Mouse (Mus musculus) ES-E14 (cell line): ENCODE results near the gene Gpkow. TPM values are rescaled to one million over a fixed set of nuclear protein-coding genes. Genes with fewer than 3 reads are reported as not detected.

ENCODE experiments used
- DNase-seq: peaks from one replicate; pipeline ENCODE4 v3.0.0-alpha.2; 2013; ENCODE audit warnings: low read depth, low spot score
- H3K27ac ChIP-seq: 2 replicates; pipeline ENCODE4 v1.5.1; 2012; ENCODE audit warnings: low read depth, mild to moderate bottlenecking, low read length, moderate library complexity, mixed read lengths; ENCODE audit not compliant: poor library complexity, insufficient read depth, severe bottlenecking
- H3K36me3 ChIP-seq: 2 replicates; pipeline ENCODE4 v1.6.1; 2012; ENCODE audit warnings: mild to moderate bottlenecking, low read length, moderate library complexity, mixed read lengths; ENCODE audit not compliant: control insufficient read depth, poor library complexity, insufficient read depth, severe bottlenecking
- H3K4me1 ChIP-seq, 2 experiments: fragments of 150-350 bp in 1 of 2; sonication (generic) in 1 of 2; 2 replicates each; pipeline ENCODE4 v1.6.1; 2012; ENCODE audit warnings: low read length in 2 of 2, mild to moderate bottlenecking in 1 of 2, mixed read lengths in 1 of 2; ENCODE audit not compliant: control insufficient read depth in 2 of 2, insufficient read depth in 2 of 2, poor library complexity in 1 of 2
- H3K4me3 ChIP-seq, 2 experiments: fragments of 150-350 bp in 1 of 2; sonication (generic) in 1 of 2; 2 replicates each; pipeline ENCODE4 v1.5.1; 2012; ENCODE audit warnings: low read length in 2 of 2, low read depth in 1 of 2, mild to moderate bottlenecking in 1 of 2, mixed read lengths in 1 of 2; ENCODE audit not compliant: insufficient read depth in 1 of 2, poor library complexity in 1 of 2, severe bottlenecking in 1 of 2
- H3K9ac ChIP-seq: 2 replicates; pipeline ENCODE4 v1.6.1; 2012; ENCODE audit warnings: low read depth, mild to moderate bottlenecking, low read length, mixed read lengths; ENCODE audit not compliant: poor library complexity, insufficient read depth, severe bottlenecking
- H3K9me3 ChIP-seq: fragments of 150-350 bp; sonication (generic); 2 replicates; pipeline ENCODE4 v1.6.1; 2012; ENCODE audit warnings: low read depth, mild to moderate bottlenecking, low read length; ENCODE audit not compliant: control insufficient read depth, insufficient read depth
- CHD2 ChIP-seq: IDR thresholded peaks from 2 replicates; pipeline ENCODE4 v1.6.1; 2014; ENCODE audit warnings: mild to moderate bottlenecking, low read depth, low read length, inconsistent platforms
- HCFC1 ChIP-seq: IDR thresholded peaks from 2 replicates; pipeline ENCODE4 v1.6.1; 2012; ENCODE audit warnings: low read length, inconsistent platforms, borderline replicate concordance; ENCODE audit not compliant: insufficient read depth
- MAFK ChIP-seq: IDR thresholded peaks from 2 replicates; pipeline ENCODE4 v1.6.1; 2014; ENCODE audit warnings: mild to moderate bottlenecking, low read depth, low read length, inconsistent platforms; ENCODE audit not compliant: insufficient read depth
- ZC3H11A ChIP-seq: IDR thresholded peaks from 2 replicates; pipeline ENCODE4 v1.6.1; 2012; ENCODE audit warnings: low read depth, mild to moderate bottlenecking, inconsistent platforms, low read length, borderline replicate concordance
- ZNF384 ChIP-seq: IDR thresholded peaks from 2 replicates; pipeline ENCODE4 v1.6.1; 2012; ENCODE audit warnings: low read depth, low read length, inconsistent platforms
- in situ Hi-C, 2 experiments: fragments of 600-800 bp; cut with MboI; formaldehyde crosslinking; loops; one replicate each; pipeline ENCODE4 v1.15.1; 2025; ENCODE audit warnings: low sequenced_read_pairs in 2 of 2, inconsistent platforms in 1 of 2; ENCODE audit not compliant: unreplicated experiment in 2 of 2
- total RNA-seq: library from RNA; depleted of rRNA; stranded (reverse); fragments of 300-350 nt; gene quantifications from 2 replicates; pipeline ENCODE4 v1.2.3, GENCODE M21; 2012

The Gpkow gene
- total RNA-seq, 1 experiment: 11.5 TPM

GRCm38 (mm10) chrX:7733571-7734156 lies 36.7 kb downstream of the Gpkow start:
- TF ChIP-seq ZNF384 (no peak), HCFC1 (no peak), CHD2 (no peak)
- no peak for DNase-seq
- Histone ChIP-seq H3K27ac (no peak overlapping the region), H3K36me3 (peaks cover 6% of the 10 kb centered on the region; the same call in 1 of the 2 replicates), H3K4me1 (peaks cover 0 to 14% of the 10 kb centered on the region in 2 experiments; a peak in 1 of 4 replicates), H3K4me3 (peak overlapping the region; percentile 44 to 49; a peak in 3 of 4 replicates), H3K9ac (peak overlapping the region; percentile 55; the same call in 1 of the 2 replicates), H3K9me3 (no peaks in the 10 kb centered on the region)
- in situ Hi-C loops: no loop called here

DNA sequence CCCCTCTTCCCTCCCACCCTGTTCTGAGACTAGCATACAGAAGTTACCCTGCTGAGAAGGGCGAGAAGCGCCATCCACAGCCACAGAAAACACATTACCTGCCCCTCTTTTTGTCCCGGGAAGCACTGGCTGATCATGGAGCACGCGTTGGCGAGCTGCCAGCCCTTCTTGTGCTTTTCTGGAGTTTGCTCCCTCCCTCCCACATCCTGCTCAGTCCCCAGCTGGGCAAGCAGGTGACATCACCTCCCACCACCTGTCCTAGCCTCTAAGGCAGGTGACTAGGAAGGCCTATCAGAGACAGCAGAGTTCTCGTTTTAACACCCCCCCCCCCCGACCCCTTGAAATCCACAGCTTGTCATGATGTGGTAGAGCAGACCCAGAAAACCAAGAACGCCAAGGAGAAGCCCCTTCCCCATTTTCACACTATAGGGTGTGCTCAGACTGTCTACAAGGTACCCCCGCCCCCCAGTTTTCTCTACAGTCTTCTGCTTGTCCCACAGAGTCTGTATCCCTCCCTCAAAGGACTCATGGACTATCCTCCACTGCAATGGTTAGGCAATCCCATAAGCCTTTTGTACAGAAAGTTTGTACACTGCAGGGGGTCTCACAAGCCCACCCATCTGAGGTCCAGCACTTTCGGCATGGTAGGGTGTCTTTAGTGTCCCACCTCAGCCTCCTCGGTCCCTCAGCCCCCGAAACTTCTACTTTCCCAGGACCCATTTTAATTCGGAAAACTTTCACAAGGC lies 42.6 kb downstream of the Gpkow start:
- TF ChIP-seq ZC3H11A: no peak
- in situ Hi-C loops: no loop called here
- Histone ChIP-seq H3K27ac (peak overlapping the region; percentile 63; the same call in 1 of the 2 replicates), H3K36me3 (peaks cover 6% of the 10 kb centered on the region; the same call in 1 of the 2 replicates), H3K4me1 (peaks cover 0 to 22% of the 10 kb centered on the region in 2 experiments; a peak in 2 of 4 replicates), H3K4me3 (peak overlapping the region in 1 of 2 experiments; percentile 21; a peak in 1 of 4 replicates), H3K9ac (peak overlapping the region; percentile 33; the same call in 1 of the 2 replicates), H3K9me3 (no peaks in the 10 kb centered on the region)
- no peak for DNase-seq

- in situ Hi-C loops: no loop called here
- no peak for TF ChIP-seq CHD2
- TF ChIP-seq HCFC1: no peak
- TF ChIP-seq ZNF384: no peak
- no peak for TF ChIP-seq MAFK
- no peak for TF ChIP-seq ZC3H11A
- Histone ChIP-seq H3K27ac (peak overlapping the region; percentile 44; the same call in 1 of the 2 replicates), H3K4me3 (peak overlapping the region in 1 of 2 experiments; percentile 44; a peak in 1 of 4 replicates), H3K36me3 (peaks cover 6% of the 10 kb centered on the region; the same call in 1 of the 2 replicates), H3K9me3 (no peaks in the 10 kb centered on the region), H3K9ac (no peak overlapping the region), H3K4me1 (peaks cover 0 to 22% of the 10 kb centered on the region in 2 experiments; a peak in 2 of 4 replicates)
- DNase-seq: no peak
These were observed 43.3 kb downstream of the Gpkow start for GRCm38 (mm10) chrX:7740082-7740819.

GRCm38 (mm10) chrX:7741103-7741502 lies 44.2 kb downstream of the Gpkow start:
- no peak overlapping the region for H3K9ac ChIP-seq
- in situ Hi-C loops: no loop called here

More at GRCm38 (mm10) chrX:7741103-7741502, 44.2 kb downstream of the Gpkow start:
- peaks cover 5% of the 10 kb centered on the region; the same call in 1 of the 2 replicates for H3K36me3 ChIP-seq
- no peak for DNase-seq
- peak overlapping the region; percentile 26 to 44; a peak in 2 of 4 replicates for H3K4me3 ChIP-seq
- H3K27ac ChIP-seq: no peak overlapping the region
- H3K9me3 ChIP-seq: no peaks in the 10 kb centered on the region
- TF ChIP-seq HCFC1 (no peak), MAFK (no peak), CHD2 (no peak), ZC3H11A (no peak), ZNF384 (no peak)
- H3K4me1 ChIP-seq: peaks cover 0 to 21% of the 10 kb centered on the region in 2 experiments; a peak in 2 of 4 replicates
